Mouse (Mus musculus): ENCODE results near the gene Mitd1. TPM values are rescaled to one million over a fixed set of nuclear protein-coding genes. Genes with fewer than 3 reads are reported as not detected.
A peak's percentile ranks its signal among the peaks of the same experiment; 100 is the strongest.

Mitd1 gene
- total RNA-seq, 2 experiments from 2014 or later: 22.7 to 23.6 TPM

DNA sequence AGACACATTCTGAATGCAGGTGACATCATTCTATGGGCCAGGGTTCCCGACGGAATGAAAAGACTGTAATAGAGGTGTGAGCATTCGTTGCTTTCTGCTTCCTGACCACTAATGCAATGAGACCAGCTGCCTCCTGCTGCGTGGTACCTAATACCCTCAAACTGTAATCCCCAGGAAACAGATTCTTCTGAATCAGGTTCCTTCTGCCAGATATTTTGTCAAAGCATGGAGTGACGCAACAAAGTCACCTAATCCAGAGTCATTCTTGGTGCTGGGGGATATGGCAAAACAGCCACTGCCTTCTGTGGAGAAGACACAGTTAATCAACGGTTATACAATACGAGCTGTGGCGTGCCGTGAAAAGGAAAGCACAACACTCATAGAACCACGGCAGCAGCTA is 21.6 kb downstream of the Mitd1 start:
- DNase-seq (ENCODE audit: low spot score in 2 of 2): no peak

DNA sequence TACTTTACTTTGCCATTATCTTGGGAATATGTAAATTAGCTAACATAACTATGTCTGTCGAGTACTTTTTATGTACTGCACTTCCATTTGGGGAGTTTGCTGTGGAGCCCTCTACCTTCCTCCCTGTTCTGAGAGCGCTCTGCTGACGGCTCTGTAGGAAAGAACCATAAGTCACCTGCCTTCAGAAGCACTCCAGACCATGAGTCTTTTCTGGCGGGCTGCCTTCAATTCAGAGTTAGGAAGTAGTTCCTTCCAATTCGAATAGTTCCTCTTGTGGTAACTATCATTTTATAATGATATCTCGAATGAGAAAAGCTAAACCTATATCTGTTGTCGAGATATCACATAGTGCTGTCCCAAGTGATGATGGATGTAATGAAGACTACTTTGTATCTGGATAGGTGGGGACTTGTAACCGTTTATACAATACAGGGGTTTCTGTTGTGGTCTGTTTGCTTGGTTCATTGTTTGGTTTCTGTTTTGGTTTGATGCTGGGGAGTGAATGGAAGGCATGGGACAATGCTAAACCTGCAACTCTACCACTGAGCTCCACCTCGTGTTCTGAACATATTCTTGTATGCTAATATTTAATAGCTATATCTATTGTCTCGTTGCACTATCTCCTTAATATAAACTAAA is 22.4 kb downstream of the Mitd1 start:
- DNase-seq (ENCODE audit: low spot score in 2 of 2): no peak

DNA sequence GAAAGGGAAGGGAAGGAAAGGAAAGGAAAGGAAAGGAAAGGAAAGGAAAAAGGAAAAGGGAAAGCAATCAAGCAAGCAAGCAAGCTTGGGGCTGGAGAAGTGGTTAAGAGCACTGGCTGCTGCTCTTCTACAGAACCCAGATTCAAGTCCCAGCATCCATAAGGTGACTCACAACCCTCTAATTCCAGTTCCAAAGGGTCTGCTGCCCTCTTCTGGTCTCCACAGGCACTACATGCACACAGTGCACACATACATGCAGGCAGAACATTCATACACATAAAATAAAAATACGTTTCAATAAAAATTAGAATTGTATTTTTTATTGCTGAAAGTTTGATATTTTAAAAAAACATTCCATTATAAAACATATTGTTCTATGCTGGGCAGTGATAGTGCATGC is 23.2 kb downstream of the Mitd1 start:
- no peak for DNase-seq (ENCODE audit: low spot score in 2 of 2)

- no peak for DNase-seq (ENCODE audit: low spot score in 2 of 2)
Measured at GRCm38 (mm10) chr1:37866286-37866685, 23.9 kb downstream of the Mitd1 start, which contains the start of gene Tsga10. Tsga10 (minus strand) TSS chr1:37866429.

GRCm38 (mm10) chr1:37865401-37866215 is 24.6 kb downstream of the Mitd1 start:
- no peak for DNase-seq (ENCODE audit: low spot score in 2 of 2)

DNA sequence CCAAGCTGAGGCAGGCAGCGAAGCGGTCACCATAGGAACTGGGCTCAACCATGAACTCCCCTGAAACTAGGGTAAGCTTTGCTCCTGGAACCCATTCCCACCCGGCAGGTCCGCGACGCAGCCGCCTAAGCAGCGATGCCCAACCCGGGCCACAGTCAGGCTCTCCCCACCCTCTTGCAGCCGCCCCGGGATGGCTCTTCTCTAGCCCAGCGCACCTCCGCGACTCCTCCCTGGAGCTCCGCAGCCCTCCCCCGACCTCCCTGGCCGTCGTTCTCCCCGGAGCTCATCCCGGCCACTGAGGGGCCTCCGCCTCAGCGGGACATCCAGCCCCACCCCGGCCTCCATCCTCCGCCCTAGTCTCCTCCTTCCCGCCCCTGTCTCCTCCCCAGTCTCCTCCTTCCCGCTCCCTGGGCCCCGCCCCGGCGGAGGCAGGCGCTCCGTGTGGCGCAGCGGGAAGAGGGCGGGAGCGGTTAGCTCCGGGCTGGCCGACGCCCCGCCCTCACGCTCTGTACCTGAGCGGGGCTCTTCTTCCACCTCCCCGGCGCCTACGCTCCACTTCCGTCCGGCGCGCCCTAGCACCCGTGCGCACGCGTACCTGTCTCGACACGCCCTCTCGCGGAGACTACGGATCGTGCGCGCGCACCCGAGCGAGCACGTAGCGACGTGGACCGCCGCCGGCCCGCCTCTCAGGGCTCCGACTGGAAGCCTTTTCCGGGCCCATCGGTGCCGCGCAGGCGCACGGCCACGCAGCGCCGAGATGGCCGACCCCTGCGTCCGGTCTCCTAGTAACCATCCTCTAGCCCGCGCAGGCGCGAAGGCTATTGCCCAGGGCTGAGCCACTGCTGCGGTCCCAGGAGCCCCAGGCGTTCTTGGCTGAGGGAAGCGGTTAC is 25.5 kb downstream of the Mitd1 start:
- DNase-seq (ENCODE audit: low spot score in 2 of 2): peak; percentile 98

DNA sequence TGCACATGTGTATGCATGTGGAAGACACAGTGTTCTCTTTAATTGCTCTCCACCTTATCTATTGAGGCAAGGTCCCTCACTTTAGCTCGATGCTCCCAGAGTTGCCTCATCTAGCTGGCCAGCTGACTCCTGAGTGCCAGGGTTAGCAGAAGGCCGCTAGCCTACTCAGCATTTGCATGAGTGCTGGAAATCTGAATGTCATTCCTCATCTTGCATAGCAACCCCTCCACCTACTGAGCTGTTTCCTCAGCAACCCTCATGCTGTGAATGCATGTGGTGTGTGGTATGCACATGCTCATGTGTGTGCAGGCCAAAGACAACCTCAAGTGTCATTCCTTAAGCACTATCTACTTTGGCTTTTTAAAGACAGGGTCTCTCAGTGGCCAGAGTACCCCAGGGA is 39.5 kb downstream of the Mitd1 start:
- no peak for DNase-seq (ENCODE audit: low spot score in 2 of 2)

GRCm38 (mm10) chr1:37846878-37847277 is 43.3 kb downstream of the Mitd1 start:
- DNase-seq (ENCODE audit: low spot score in 2 of 2): no peak

GRCm38 (mm10) chr1:37831681-37832080 is 58.5 kb downstream of the Mitd1 start:
- no peak for DNase-seq (ENCODE audit: low spot score in 2 of 2)

Other genes with a start within 250 kb of the Mitd1 start
- 1 to 10 TPM; 4.6 to 6.1 TPM for gene 2010300C02Rik, start 170.3 kb downstream of the Mitd1 start, total RNA-seq (2021)
- 1 to 10 TPM; 4.6 to 5.9 TPM for gene Tsga10, start 24.0 kb downstream of the Mitd1 start, total RNA-seq (2021)
- gene Lipt1, start 18.7 kb downstream of the Mitd1 start, total RNA-seq (2021): 10 to 100 TPM; 13.4 to 14.6 TPM
- 100 to 1,000 TPM; 184 to 212 TPM for gene Mrpl30, start 66 bp upstream of the Mitd1 start, total RNA-seq (2021)
- not detected for gene Lyg2, start 26.1 kb upstream of the Mitd1 start, total RNA-seq (2021)
- not detected for gene Lyg1, start 67.3 kb upstream of the Mitd1 start, total RNA-seq (2021)
- 10 to 100 TPM; 90.4 to 95.2 TPM for gene Txndc9, start 107.5 kb upstream of the Mitd1 start, total RNA-seq (2021)
- gene Eif5b, start 107.6 kb upstream of the Mitd1 start, total RNA-seq (2021): 10 to 100 TPM; 42.2 to 47.5 TPM
- gene Rev1, start 239.4 kb upstream of the Mitd1 start, total RNA-seq (2021): 10 to 100 TPM; 36.2 to 44.1 TPM

Measured in adrenal gland, postnatal 4 days (tissue).